Mouse (Mus musculus) intestine, postnatal 0 days (tissue): Measurements from ENCODE around the gene S100a1. TPM values are rescaled to one million over a fixed set of nuclear protein-coding genes. Genes with fewer than 3 reads are reported as not detected.
A peak's percentile ranks its signal among the peaks of the same experiment; 100 is the strongest.

ENCODE experiments used
- ATAC-seq: fragments of 200-750 bp; cut with Nextera tagmentation; 2 replicates; pipeline ENCODE4 v1.8.0; 2017; ENCODE audit warnings: mild to moderate bottlenecking, moderate TSS enrichment, moderate library complexity
- H3K27ac ChIP-seq: fragments of 300-500 bp; sonication (generic); 2 replicates; pipeline ENCODE4 v1.5.1; 2014; ENCODE audit warnings: mild to moderate bottlenecking, low read depth, low read length, moderate library complexity
- H3K27me3 ChIP-seq: fragments of 300-500 bp; sonication (generic); replicated peaks from 2 replicates; pipeline ENCODE4 v1.6.1; 2014; ENCODE audit warnings: low read length, mixed read lengths; ENCODE audit not compliant: control insufficient read depth, insufficient read depth
- H3K36me3 ChIP-seq: fragments of 300-500 bp; sonication (generic); 2 replicates; pipeline ENCODE4 v1.6.1; 2014; ENCODE audit warnings: mild to moderate bottlenecking, moderate library complexity; ENCODE audit not compliant: control insufficient read depth, insufficient read depth
- H3K4me1 ChIP-seq: fragments of 300-500 bp; sonication (generic); replicated peaks from 2 replicates; pipeline ENCODE4 v1.6.1; 2014; ENCODE audit warnings: antibody characterized with exemption, low read length, mixed read lengths; ENCODE audit not compliant: control insufficient read depth, insufficient read depth
- H3K4me2 ChIP-seq: fragments of 300-500 bp; sonication (generic); replicated peaks from 2 replicates; pipeline ENCODE4 v1.6.1; 2014; ENCODE audit warnings: low read depth, mild to moderate bottlenecking, moderate library complexity
- H3K4me3 ChIP-seq: fragments of 300-500 bp; sonication (generic); 2 replicates; pipeline ENCODE4 v1.5.1; 2014; ENCODE audit warnings: low read depth, low read length
- H3K9ac ChIP-seq: fragments of 300-500 bp; sonication (generic); 2 replicates; pipeline ENCODE4 v1.6.1; 2014; ENCODE audit warnings: mild to moderate bottlenecking, low read depth, low read length
- H3K9me3 ChIP-seq: fragments of 300-500 bp; sonication (generic); 2 replicates; pipeline ENCODE4 v1.6.1; 2016; ENCODE audit warnings: mixed run types; ENCODE audit not compliant: control insufficient read depth
- CTCF ChIP-seq: sonication (generic); IDR thresholded peaks from 2 replicates; pipeline ENCODE4 v1.5.1; 2016; ENCODE audit warnings: low read depth, mild to moderate bottlenecking, control low read depth, antibody characterized with exemption, moderate library complexity
- WGBS: fragments of 180-500 bp; shearing (Covaris S2); extraction: QIAGEN DNeasy Blood & Tissue Kit; methylation state at CpG from one replicate; pipeline ENCODE4 v1.1.7; 2014; 5-methylcytosine and 5-hydroxymethylcytosine counted together
- polyA plus RNA-seq: library from polyadenylated mRNA; unstranded; fragments of >200 nt; fragmentation: Nextera tagmentation; extraction: Ambion mirVana; gene quantifications from 2 replicates; pipeline ENCODE4 v1.2.1, GENCODE M21; 2015

S100a1 gene
- polyA plus RNA-seq, 1 experiment from 2014 or later, result 1,091 TPM

DNA sequence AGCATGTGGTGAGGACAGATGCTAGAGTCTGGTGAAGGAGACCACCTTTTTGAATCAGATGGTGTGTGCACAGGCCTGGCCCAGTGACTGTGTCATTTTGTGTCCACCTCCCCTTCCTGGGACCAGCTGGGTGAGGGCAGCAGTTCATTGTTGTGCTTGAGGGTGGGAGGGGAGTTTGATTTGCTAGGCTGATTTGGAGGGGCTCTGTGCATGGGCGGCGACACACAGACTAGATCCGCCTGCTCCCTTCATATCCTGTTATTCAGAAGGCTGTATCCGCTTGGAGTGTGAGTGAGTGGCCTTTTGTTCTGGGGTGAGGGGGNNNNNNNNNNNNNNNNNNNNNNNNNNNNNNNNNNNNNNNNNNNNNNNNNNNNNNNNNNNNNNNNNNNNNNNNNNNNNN lies 26.7 kb upstream of the S100a1 start:
- H3K27me3 ChIP-seq, result no peaks in the 10 kb centered on the region
- H3K4me1 ChIP-seq, result no peaks in the 10 kb centered on the region
- WGBS, result 82% methylated on average over 4 of the region's 4 CpGs
- no peak for ATAC-seq
- 0 out of 2 replicates have a peak overlapping the region, but pooled peaks have one; percentile 4 for H3K9ac ChIP-seq
- H3K4me3 ChIP-seq, result no peak overlapping the region
- H3K9me3 ChIP-seq, result no peaks in the 10 kb centered on the region
- no peak overlapping the region for H3K27ac ChIP-seq
- no peak for TF ChIP-seq CTCF
- no peak overlapping the region for H3K4me2 ChIP-seq
- H3K36me3 ChIP-seq, result no peaks in the 10 kb centered on the region; the same call in 1 of the 2 replicates

DNA sequence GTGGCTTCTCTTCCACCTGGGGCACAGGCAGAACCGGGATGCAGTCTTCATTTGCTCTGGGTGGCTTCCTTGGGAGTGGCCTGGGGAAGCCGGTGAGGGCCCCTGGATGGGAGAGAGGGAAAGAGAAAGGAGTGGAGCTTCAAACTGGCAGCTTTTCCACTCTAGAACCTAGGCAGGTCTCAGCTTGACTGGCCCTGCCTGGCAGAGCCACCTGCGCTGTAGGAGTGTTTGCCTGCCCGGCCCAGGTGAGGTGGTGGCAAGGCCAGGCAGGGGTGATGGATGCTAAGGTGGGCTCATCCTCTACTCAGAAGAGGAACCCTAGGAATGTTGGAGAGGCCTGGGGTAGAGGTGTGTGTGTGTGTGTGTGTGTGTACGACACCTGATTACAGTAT lies 23.7 kb upstream of the S100a1 start:
- Histone ChIP-seq H3K9me3 (no peaks in the 10 kb centered on the region), H3K27me3 (no peaks in the 10 kb centered on the region), H3K36me3 (no peaks in the 10 kb centered on the region; the same call in 1 of the 2 replicates), H3K4me3 (peak overlapping the region; percentile 9; the same call in 1 of the 2 replicates), H3K9ac (peak overlapping the region; percentile 12; the same call in 1 of the 2 replicates), H3K4me2 (peak overlapping the region; percentile 52), H3K27ac (no peak overlapping the region), H3K4me1 (no peaks in the 10 kb centered on the region)
- WGBS, result 51% methylated on average over 5 of the region's 5 CpGs
- ATAC-seq, result peak; percentile 18; the same call in 1 of the 2 replicates
- no peak for TF ChIP-seq CTCF

DNA sequence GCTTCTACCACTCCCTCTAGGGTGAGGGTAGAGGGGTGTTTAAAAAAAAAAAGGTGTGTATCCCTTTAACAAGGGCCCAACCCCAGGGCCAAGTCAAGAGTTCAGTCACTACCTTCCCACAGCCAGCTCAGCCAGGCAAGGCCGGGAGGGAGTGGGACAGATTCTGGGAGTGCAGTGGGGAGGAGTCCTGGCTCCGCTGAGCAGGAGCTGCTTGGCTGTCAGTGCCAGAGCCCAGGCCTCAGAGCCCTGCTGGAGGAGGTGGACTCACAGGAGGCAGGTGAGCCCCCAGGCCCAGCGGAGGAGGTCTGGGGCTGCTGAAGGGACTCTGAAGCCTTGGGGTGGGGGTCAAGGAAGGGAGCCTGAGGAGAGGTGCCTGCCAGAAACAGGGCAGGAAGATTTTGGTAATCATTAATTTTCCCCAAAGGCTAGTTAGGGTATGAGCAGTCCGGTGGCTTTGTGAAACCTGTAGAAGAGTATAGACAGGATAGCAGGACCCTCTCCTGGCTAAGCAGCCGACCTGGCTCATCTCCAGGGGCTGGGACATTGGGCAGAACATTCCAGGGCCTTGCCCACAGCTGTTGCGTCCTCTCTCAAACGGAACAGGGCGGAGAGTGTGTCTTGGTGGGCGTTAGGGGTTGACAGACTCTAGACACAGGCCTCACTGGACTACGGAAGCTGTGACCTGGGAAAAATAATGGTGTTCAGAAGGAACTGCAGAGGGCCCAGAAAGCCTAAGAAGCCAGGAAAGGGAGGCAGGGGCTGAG lies 23.1 kb upstream of the S100a1 start, which contains the start of gene S100a16:
TSS of gene S100a16 (plus strand) at position 114 of the 764 bp plus-strand sequence.
- Histone ChIP-seq H3K27me3 (no peaks in the 10 kb centered on the region), H3K4me1 (no peaks in the 10 kb centered on the region), H3K36me3 (no peaks in the 10 kb centered on the region; the same call in 1 of the 2 replicates), H3K4me2 (peak within 1 kb of the TSS; percentile 52), H3K9me3 (no peaks in the 10 kb centered on the region), H3K9ac (peak within 1 kb of the TSS; percentile 12), H3K4me3 (peak within 1 kb of the TSS; percentile 9; the same call in 1 of the 2 replicates), H3K27ac (no peak within 1 kb of the TSS)
- peak; percentile 73 for ATAC-seq
- TF ChIP-seq CTCF, result no peak
- WGBS, result 28% methylated on average over 10 of the region's 10 CpGs

DNA sequence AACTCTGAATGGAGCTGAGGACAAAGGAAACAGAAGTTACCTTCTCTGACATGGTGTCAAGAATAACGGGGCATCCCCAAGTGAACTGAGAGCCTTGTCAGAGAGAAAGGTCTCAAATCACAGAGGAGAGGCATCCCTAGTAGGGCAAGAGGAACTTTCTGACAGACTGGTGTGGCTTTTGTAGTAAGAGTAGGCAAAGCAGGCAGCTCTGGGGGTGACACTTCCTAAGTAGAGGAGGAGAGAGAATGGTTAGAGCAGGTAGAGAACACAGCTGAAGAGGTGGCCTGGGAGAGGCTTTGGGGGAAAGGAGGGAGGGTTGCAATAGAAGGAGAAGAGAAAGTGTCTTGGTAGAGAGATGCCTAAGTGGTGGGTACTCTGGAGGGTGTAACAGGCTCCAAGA lies 21.3 kb upstream of the S100a1 start:
- Histone ChIP-seq H3K27ac (no peak overlapping the region), H3K4me3 (no peak overlapping the region), H3K9ac (no peak overlapping the region), H3K27me3 (no peaks in the 10 kb centered on the region), H3K36me3 (no peaks in the 10 kb centered on the region), H3K4me2 (no peak overlapping the region), H3K9me3 (no peaks in the 10 kb centered on the region), H3K4me1 (no peaks in the 10 kb centered on the region)
- ATAC-seq, result no peak
- TF ChIP-seq CTCF, result no peak
- 63% methylated on average over 1 of the region's 1 CpGs for WGBS

DNA sequence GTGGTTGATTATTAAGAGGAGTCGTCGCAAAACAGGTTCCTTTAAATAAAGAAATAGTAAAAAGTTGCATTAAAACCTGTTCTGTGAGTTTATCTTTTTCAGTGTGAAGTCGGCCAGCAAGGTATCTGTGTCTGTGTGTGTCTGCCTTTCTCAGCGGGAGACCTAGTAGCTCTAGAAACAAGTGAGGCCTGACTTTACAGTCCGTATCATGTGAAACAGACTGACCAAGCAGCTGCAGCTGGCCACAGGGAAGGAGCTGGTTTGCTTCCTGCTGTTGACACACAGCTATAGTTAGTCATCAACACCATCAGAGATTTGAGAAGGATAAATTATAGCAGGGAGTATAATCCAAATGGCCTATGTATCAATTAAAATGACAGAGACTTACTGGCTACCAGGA lies 17.5 kb upstream of the S100a1 start:
- Histone ChIP-seq H3K4me2 (no peak overlapping the region), H3K36me3 (no peaks in the 10 kb centered on the region), H3K9me3 (no peaks in the 10 kb centered on the region), H3K4me3 (no peak overlapping the region), H3K27me3 (no peaks in the 10 kb centered on the region), H3K27ac (no peak overlapping the region), H3K9ac (no peak overlapping the region), H3K4me1 (peaks cover under 1% of the 10 kb centered on the region)
- 47% methylated on average over 5 of the region's 5 CpGs for WGBS
- TF ChIP-seq CTCF, result no peak
- ATAC-seq, result no peak

DNA sequence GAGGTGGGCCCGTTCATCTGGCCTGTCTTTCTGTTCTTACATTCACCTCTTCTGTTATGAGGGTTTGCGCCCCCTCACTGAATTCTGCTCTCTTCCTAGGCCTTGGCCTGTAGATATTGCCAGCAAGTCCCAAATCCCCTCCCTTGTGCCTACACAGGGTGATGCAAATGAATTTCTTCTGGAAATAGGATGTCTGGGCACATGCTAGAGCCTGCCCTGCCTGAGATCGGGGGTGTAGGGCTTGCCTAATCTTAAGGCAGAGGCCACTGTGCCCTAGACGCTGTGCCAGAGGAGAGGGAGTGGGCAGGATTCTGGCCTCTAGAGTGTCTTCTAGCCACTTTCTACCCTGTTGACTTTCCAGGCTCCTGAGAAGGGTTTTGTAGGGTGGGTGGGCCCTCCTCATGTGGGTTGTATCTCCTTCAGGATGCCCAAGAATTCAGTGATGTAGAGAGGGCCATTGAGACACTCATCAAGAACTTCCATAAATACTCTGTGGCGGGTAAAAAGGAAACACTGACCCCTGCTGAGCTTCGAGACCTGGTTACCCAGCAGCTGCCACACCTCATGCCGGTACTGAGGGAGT lies 13.2 kb upstream of the S100a1 start:
- no peak for ATAC-seq
- peaks cover 7% of the 10 kb centered on the region; the same call in 1 of the 2 replicates for H3K36me3 ChIP-seq
- H3K9ac ChIP-seq, result no peak overlapping the region
- 84% methylated on average over 7 of the region's 7 CpGs for WGBS
- H3K27me3 ChIP-seq, result no peaks in the 10 kb centered on the region
- H3K9me3 ChIP-seq, result no peaks in the 10 kb centered on the region
- peaks cover 5% of the 10 kb centered on the region for H3K4me1 ChIP-seq
- H3K27ac ChIP-seq, result no peak overlapping the region
- no peak overlapping the region for H3K4me3 ChIP-seq
- no peak for TF ChIP-seq CTCF
- H3K4me2 ChIP-seq, result no peak overlapping the region
